Mouse (Mus musculus) fibroblast of lung, adult 2 months (primary cell): Measurements from ENCODE around the gene Ube2t.

Source experiments
- DNase-seq: peaks from one replicate; pipeline ENCODE4 v3.0.0-alpha.2; 2011; ENCODE audit warnings: low read depth

The Ube2t gene

DNA sequence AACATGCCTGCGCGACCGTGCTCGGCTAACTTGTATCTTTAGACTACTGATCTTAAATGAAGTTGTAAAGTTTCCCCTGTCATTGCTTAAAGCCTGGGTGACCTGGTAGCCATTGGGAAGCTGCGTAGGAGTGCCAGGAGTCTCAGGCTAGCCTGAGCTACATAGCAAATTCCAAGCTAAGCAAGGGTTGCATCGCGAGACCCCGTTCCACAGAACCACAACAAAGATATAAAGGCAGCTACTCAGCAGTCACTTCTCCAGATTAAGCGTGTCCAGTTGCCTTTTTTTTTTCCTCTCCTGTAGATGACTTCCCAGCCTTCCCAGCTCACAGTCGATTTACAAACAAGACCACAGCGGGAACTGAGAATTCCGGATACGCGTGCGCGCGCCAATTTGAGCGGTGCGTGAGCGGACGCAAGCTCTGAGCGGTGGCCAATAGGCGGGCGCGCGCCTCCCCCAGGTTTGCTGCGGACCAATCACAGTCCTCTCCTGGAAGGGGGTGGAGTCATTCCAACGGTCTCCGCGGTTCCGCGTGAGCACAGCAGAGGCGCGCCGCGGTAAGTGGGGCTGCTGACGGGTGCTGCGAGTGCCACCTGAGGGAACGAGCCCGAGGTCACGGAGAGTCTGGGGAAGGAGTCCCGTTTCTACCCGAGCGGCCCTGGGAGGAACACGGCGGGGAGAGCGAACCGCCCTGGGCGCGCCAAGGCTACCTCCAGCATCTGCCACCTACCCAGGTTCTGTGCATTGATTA lies at the start of gene Ube2t:
Gene Ube2t, plus strand, starts transcription at position 513 of the 751 bp plus-strand sequence.
- DNase-seq, result peak; percentile 81

DNA sequence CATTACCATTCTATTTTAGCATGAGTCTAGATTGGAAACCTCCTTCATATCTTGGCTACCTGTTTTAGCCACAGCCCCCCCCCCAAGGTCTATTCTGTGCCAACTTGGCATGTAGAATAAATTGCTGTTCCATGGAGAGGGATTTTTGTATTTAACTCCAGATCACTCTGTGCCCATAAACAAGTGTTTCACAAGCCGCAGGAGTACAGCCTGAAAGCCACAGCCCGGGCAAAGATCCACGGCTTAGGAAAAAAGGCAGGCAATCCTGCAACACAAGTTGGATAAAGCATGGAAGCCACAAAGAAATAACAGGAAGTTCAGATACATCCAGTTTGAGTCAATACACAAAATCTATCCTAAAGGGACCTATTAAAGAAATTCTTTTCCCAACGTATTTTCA lies 48.8 kb upstream of the Ube2t start:
- DNase-seq, result peak; percentile 88

DNA sequence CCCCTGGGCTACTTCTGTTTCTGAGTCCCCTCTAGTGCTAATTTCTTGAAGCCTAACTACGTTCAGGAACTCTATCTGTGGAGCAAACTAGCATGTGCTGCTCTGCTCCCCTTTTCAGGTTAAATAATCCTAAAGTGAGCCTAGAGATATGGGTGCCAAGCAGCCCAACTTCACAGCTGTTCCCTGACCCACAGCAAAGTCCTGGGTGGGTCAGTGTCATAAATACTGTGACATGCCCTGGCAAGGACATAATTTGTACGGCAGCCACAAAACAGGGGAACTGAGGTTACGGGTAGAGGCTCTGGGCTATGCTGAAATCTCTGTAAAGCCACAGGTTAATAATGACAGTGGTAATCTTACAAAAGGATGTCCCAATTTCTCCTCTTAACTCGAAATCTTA lies 46.9 kb upstream of the Ube2t start:
- no peak for DNase-seq

DNA sequence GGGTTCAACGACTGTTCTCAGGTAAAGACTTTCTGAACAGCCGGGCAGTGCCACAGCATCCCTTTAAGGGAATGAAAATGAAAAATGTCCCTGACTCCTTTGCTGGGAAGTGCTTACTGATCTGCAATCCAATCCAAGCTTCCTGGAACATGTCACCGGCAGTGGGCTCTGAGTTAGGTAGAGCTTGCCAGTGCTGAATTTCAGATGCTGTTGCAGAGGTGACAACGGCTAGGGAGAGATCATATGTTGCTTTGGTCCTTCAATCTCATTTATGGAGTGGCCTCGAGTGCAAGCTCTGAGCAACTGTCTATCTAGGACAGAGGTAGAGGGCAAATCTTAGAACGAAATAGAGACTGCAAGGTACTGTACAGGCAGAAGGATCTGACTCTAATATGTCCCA lies 43.4 kb upstream of the Ube2t start:
- no peak for DNase-seq

DNA sequence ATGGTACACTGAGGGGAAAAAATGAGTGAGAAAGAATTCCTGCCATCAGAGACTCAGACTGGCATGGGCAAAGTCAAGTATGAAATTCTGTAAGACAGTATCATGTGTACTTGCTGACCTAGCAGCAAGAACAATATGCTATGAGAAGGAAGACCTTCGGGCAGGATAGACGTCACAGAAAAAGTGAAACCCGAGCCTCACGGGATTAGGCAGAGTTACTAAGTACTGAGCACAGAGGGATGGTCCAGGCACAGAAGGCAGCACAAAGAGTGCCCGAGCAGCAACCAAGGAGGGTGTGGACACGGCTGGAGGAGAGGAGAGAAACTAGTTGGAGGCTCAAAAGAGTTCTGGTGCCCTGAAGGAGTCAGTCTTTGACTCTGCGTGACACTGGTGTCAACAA lies 29.9 kb upstream of the Ube2t start:
- no peak for DNase-seq

DNA sequence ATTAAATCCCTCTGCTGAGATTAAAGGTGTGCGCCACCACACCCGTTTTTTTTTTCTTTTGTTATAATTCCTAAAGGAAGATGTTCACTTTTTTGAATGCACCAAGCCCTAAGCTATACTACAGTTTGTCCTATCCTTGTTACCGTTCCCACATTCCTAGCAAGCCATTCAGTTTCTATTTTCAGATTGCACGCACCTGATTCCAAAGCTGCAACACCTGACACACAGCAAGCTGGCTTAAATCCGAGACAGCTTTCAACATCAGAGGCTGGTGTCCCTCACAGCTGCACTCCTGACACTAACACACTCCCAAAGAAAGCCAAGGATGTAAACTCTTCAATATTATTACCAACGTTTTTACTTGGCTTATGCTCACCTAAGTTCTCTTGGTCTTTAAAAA lies 26.0 kb upstream of the Ube2t start:
- DNase-seq, result no peak

DNA sequence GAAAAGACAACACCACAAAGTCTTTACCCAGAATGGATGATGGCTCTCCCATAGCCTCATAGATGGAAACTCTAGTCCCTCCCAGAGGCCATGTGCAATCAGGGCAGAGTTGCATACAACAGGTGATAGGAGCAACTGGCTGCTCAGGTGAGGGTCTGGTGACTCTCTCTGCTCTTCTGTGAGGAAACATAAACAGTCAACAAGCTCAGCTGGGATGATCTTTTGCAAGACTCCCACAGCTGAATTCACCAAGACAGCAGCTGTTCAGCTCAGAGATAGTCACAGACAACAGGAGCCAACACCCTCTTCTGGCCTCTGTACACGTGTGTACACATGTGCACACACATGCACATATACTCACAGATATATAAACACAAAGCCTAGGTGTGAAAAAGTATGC lies 24.1 kb upstream of the Ube2t start:
- no peak for DNase-seq

DNA sequence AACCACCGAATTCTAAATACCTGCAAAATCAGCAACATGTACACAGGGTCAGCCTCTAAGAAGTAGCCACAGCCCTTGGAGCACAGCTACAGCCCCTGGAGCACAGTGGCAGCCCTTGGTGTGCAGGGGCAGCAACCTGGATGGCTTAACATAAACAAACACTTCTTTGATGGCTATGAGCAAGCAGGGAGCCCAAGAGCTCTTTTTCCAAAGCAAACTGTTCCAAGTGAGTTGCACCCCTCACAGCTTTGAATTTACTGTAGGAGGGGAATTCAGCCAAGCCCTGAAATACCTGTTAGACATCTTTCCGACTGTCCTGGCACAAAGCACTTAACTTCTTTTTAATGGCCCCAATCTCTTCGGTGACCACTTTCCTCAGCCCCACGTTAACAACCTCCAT lies 21.5 kb upstream of the Ube2t start:
- DNase-seq, result no peak

DNA sequence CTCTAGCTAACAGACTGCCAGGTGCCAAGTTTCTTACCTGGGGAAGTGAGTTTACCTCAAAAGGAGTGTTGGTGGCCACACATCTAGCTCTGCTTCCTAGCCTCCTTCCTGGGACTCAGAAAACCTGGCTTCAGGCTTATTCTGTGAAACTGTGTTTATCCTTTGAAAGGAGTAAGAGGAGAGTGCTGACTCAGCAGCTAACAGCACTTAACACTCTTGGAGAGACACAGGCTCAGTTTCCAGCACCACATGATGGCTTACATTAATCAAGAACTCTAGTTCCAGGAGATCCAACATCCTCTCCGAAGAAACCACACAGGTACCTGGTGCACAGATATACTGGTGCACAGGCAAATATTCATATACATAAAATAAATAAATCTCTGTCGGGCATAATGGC lies 19.5 kb upstream of the Ube2t start:
- DNase-seq, result no peak

DNA sequence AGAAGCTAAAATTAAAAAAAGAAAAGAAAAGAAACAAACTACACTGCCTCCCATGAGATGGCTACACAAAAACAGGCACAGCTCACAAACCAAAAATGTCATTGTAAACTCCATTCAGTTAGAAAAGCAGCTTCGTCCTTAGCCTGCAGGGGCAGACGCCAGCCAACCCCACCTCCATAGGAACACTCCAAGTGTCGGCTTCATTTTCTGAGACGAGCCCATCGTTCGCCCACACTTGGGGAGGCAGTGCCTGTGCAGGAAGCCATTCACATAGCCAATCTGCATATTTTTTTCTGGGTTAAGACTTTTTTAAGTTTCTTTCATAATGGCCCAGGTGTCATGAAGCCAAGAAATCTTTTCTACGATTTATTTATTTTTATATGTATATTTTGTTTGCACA lies 14.8 kb upstream of the Ube2t start:
- no peak for DNase-seq

DNA sequence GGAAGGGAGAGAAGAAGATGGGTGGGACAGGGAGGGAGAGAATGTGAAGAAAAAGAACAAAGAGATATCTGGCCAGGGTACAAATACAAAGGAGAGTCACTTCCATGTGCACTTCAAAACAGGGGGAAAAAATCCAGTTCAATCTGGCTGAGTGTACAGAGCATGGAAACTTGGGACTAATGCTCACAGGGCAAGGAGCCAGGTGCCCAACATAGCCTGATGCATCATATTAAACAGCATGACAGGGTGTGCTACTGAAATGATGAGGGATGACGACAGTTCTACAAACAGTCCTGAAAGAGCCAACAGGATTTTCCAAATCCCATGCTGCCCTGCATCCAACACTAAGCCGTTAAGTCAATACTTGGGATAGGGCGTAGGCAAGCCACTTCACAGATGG lies 12.4 kb upstream of the Ube2t start:
- DNase-seq, result no peak

DNA sequence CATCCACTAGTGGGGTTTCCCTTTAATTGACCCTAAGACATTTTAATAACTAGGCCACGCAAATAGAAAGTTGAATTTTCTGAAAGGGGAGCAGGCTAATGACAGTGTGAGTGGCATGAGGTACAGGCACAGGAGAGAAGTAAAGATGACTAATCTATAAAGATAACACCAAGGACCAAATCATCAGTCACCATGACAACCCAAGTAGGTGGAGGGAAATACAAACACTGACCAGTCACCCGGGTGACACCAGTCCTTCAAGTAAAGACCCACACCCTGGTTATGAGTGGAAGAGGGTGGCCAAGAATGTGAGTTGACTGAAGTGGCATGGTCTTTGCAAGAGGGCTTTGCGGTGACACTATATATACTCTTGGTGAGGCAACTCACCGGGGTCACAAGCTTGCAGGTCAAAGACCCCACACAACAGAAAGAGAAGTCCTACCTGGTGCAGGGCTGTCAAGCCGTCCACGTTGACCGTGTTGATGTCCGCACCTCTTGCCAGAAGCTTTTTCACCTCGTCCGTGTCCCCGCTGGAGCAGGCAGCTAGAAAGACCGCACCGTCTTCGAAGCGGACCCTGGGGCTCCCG lies 7.2 kb upstream of the Ube2t start:
- no peak for DNase-seq

DNA sequence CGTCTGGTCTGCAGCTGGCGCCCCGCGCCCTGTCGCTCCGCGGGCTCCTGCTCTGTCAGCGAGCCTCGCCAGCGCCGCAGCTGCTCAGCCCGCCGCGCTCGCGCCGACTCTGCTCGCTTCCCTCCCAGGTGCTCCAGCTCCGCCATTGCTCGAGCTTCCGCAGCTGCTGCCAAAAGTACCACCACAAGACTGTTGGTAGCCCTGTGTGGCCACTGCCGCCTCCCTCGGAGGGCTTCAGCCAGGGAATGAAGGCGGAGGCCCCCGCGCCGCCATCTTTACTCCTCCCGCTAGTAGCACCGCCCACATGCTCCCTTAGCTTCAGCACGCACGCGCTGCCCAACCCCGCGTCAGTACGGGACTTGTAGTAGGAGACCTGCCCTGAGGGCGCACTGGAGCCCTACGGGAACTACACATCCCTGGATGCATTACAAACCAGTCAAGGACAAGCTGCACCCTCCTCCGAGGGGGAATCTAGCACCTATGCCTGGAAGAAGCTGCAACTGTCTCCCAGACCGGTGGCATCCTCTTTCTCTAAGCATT lies 6.7 kb upstream of the Ube2t start, which contains the start of gene Ppp1r12b:
Gene Ppp1r12b, minus strand, starts transcription at position 306 of the 540 bp plus-strand sequence.
- DNase-seq, result peak; percentile 86

DNA sequence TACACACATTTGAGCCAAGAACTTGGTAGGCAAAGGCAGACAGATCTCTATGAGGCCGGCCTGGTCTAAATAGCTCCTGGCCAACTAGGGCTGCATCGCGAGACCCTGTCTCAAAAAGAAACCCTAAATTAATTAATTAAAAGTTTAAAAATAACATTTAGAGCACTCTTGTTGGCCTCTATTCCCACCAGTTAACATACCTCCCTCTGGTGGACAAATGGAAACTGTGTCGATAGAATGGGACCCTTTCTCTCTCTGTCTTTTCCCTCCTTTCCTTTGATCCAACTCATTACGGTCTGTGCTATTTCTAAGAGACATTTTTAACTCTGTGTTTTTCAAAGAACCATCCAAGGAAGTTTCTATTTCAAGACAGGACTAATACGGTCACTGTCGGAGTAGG lies 1.7 kb upstream of the Ube2t start:
- DNase-seq, result no peak

DNA sequence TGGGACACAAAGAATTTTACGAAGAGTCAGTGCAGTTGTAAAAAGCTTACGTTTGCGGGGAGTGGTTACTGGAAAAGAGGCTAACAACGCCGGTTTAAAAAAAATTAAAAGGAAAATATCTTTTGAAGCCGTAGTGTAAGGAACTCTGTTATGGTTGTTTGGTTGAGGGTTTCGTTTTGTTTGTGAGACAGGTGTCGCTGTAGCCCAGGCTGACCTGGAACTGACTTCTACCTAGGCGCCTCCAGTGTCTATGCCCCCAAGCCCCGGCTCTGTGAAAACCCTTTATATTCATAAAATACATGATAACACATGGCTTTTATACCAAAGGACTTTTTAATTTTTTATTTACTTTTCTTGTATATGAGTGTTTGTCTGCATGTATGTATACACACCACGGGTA lies 456 bp downstream of the Ube2t start:
- DNase-seq, result no peak

DNA sequence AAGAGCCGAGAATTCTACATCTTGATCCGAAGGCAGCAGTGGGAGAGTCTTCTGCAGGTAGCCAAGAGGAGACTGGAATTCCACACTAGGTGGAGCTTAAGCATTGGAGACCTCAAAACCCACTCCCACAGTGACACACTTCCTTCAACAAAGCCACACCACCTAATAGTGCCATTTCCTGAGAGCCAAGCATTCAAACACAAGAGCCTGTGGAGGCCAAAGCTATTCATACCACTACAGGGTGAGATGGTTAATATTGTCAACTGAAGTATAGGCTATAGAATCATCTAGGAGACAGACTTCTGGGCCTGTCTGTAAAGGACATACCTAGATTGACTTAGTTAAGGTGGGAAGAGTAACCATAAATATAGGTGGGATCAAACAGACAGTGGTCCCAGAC lies 3.1 kb downstream of the Ube2t start:
- no peak for DNase-seq

DNA sequence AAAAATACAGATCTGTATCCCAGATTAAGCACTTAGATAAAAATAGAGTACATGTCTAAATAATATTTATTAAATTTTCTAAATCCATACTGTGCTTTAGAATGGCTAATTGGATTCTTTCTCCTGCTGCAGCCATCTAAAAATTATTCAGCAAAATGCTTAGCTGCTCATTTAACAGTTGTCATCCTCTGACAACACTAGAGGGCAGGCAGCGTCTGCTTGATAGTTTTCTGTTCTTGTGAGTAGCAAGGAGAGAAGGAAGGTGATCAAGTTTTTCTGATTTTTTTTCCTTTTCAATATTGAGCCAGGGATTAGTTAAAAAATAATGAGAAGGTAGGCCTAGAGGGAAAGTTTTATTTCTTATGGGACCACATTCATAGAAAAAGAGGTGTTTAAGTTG lies 10.6 kb downstream of the Ube2t start:
- no peak for DNase-seq

DNA sequence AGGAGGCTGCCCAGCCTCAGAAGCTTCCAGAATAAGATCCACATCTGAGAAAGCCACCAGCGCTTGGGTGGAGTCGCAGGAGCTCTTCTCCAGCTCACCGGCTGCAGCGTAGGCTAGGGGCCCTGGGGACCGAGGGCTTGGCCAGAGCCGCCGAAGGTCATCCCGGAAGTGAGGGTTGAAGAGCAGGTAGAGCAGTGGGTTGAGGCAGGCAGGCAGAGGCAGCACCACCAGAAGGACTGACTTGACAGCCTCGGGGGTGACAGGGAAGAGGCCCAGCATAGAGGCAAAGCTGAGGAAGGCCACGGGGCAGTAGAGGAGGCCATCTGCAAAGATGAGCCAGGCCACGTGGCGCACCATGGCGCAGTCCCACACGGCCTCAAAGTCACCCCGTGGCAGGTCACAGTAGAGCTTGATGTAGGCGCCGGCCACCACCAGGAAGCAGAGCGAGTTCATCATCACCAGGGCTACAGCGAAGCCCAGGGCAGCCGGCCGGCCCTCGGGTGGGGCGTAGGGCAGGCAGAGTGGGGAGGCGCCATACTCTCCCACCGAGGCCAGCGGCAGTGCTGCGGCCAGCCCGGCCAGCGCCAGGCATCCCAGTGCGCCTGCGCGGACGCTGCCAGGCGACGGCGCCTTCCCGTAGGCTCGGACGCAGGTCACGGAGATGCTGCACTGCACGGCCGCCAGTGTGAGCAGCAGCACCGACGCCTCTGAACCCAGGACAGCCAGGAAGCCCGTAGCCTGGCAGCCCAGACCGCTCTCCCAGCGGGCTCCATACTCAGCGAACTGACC lies 25.0 kb downstream of the Ube2t start:
- no peak for DNase-seq

DNA sequence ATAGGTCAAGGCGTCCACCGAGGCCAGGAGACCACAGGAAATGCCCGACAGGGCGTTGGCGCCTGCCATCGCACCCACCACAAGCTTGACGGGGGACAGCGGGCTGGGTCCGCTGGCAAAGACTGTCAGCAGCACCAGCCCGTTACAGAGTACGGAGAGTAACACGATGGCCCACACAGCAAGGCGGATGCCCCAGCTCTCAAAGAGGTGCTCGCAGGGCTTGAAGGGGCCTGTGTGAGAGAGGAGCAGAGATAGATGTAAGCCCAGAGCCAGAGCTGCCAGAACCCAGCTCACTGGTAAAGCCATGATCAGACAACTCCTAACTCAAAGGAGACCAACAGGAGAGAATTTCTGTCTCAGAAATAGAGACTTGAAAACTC lies 25.6 kb downstream of the Ube2t start:
- no peak for DNase-seq

DNA sequence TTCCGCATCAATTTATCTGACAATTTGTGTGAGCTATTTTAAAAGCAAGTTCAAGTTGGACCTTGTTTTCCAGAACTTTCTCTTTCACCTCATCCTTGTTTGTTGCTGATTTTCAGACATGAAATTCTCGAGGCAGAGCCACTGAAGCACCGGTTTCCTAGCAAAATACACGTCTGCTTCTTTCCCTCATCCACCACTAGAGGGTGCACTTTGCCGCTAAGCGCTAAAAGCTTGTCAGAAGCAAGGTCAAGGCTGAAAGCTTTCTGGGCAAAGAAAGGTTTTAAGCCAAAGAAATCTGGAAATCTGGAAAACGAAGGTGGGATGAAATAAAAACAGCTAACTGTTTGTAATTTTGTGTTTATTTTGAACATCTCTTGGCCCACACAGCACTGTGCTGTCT lies 27.0 kb downstream of the Ube2t start:
- DNase-seq, result peak; percentile 71

DNA sequence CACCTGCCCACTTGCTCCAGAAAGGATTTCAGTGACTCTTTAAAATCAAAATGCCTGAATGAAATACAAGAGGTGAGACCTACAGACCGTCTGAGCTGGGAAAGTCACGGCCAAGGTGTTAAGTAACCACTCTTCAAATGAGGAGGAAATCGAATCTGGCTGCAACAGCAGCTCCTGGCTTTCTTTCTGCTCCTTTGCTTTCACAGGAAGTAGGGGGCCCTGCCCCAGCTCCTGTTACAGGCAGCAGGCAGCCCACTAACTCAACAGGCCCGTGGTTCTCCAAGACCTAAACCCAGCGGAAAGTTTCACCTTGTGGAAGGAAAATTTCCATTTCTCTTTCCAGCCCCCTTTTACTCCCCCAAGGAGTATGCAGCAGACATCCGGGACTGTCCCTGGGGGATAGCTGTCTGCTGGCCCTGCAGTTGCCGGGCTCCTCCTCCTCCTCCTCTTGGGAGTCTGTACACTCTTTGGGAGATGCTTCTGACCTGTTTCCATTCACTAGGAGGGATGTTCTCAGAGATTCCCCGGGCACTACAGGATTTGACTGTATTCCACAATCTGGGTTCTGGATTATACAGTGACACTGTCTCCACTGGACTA lies 29.8 kb downstream of the Ube2t start:
- no peak for DNase-seq

DNA sequence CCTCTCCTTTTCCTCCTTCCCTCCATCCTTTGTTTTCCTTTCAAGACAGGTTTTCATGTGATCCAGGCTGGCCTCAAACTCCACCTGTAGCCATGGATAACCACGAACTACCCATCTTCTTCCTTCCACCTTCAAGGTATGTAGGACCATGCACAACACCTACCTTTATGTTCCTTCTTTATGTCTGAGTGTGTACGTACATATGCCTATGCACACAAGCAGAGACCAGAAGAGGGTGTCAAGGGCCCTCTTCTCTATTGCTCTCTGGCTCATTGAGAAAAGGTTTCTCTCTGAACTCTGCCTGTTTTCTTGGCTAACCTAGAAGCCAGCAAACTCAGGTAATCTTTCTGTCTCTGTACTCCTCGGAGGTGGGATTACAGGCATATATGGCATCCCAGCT lies 32.4 kb downstream of the Ube2t start:
- DNase-seq, result no peak

DNA sequence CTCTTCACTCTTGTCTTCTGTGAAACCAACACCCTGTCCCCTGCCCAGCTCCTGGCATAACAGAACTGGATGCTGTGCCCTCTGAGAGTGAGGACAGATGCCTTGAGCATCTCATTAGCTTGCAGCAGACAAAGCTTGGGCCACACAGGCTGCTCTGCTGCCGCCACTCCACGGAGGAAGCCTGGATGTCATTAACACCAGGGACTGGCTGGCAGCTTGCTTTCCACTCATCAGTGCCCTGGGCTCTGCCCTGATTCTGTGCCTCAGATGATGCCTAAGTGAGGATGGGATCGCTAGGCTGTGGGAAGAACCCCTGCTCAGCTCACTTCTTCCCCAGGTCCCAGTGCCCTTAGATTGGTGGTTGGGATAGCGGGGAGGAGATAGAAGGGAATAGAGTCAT lies 33.1 kb downstream of the Ube2t start:
- DNase-seq, result no peak
